Mouse (Mus musculus) liver, embryonic 14.5 days (tissue): ENCODE data around the gene Zfp39. TPM values are rescaled to one million over a fixed set of nuclear protein-coding genes. Genes with fewer than 3 reads are reported as not detected.

Source experiments
- ATAC-seq: fragments of 200-750 bp; cut with Nextera tagmentation; 2 replicates; pipeline ENCODE4 v1.8.0; 2017; ENCODE audit warnings: moderate number of reproducible peaks, mild to moderate bottlenecking, moderate library complexity; ENCODE audit not compliant: insufficient read depth
- DNase-seq, 3 experiments: peaks; one replicate each; pipeline ENCODE4 v3.0.0-alpha.2; 2012 to 2013; ENCODE audit warnings: low read depth in 3 of 3, low spot score in 3 of 3
- H3K27ac ChIP-seq: fragments of 300-500 bp; sonication (generic); 2 replicates; pipeline ENCODE4 v1.5.1; 2014; ENCODE audit warnings: moderate library complexity, mild to moderate bottlenecking, control low read depth, inconsistent platforms
- H3K27me3 ChIP-seq: fragments of 300-500 bp; sonication (generic); 2 replicates; pipeline ENCODE4 v1.6.1; 2014; ENCODE audit warnings: mild to moderate bottlenecking, low read length, moderate library complexity; ENCODE audit not compliant: control insufficient read depth, insufficient read depth
- H3K36me3 ChIP-seq: fragments of 300-500 bp; sonication (generic); replicated peaks from 2 replicates; pipeline ENCODE4 v1.6.1; 2014; ENCODE audit warnings: low read depth; ENCODE audit not compliant: control insufficient read depth, insufficient read depth
- H3K4me1 ChIP-seq, 2 experiments: fragments of 200-500 bp in 1 of 2; fragments of 300-500 bp in 1 of 2; sonication (generic) in 1 of 2; replicated peaks; 2 replicates each; pipeline ENCODE4 v1.6.1; 2012 to 2014; ENCODE audit warnings: antibody characterized with exemption in 1 of 2, inconsistent platforms in 1 of 2, low read length in 1 of 2; ENCODE audit not compliant: control insufficient read depth in 2 of 2, insufficient read depth in 2 of 2
- H3K4me2 ChIP-seq: fragments of 300-500 bp; sonication (generic); 2 replicates; pipeline ENCODE4 v1.6.1; 2014; ENCODE audit warnings: low read depth, mild to moderate bottlenecking, control low read depth, moderate library complexity
- H3K4me3 ChIP-seq, 2 experiments: fragments of 200-500 bp in 1 of 2; fragments of 300-500 bp in 1 of 2; sonication (generic) in 1 of 2; 2 replicates each; pipeline ENCODE4 v1.5.1; 2012 to 2014; ENCODE audit warnings: low read depth in 2 of 2, low read length in 2 of 2, mild to moderate bottlenecking in 2 of 2, control low read depth in 1 of 2, inconsistent platforms in 1 of 2, moderate library complexity in 1 of 2; ENCODE audit not compliant: insufficient read depth in 1 of 2
- H3K9ac ChIP-seq: fragments of 300-500 bp; sonication (generic); replicated peaks from 2 replicates; pipeline ENCODE4 v1.6.1; 2014; ENCODE audit warnings: mild to moderate bottlenecking, control low read depth, moderate library complexity
- H3K9me3 ChIP-seq: fragments of 300-500 bp; sonication (generic); 2 replicates; pipeline ENCODE4 v1.6.1; 2016; ENCODE audit warnings: low read length, mixed read lengths; ENCODE audit not compliant: control insufficient read depth
- CTCF ChIP-seq: IDR thresholded peaks from 2 replicates; pipeline ENCODE4 v1.5.1; 2016; ENCODE audit warnings: antibody characterized with exemption, low read depth, control low read depth
- EP300 ChIP-seq: IDR thresholded peaks from 2 replicates; pipeline ENCODE4 v1.6.1; 2016; ENCODE audit warnings: antibody characterized with exemption, low read depth
- WGBS: fragments of 180-500 bp; shearing (Covaris S2); extraction: QIAGEN DNeasy Blood & Tissue Kit; methylation state at CpG from one replicate; pipeline ENCODE4 v1.1.7; 2014; ENCODE audit not compliant: insufficient replicate concordance; 5-methylcytosine and 5-hydroxymethylcytosine counted together
- polyA plus RNA-seq, 2 experiments: library from polyadenylated mRNA; depleted of rRNA in 1 of 2; stranded (reverse) in 1 of 2; unstranded in 1 of 2; fragments of >200 nt; fragmentation: Nextera tagmentation in 1 of 2; extraction: Ambion mirVana in 1 of 2; gene quantifications; 2 replicates each; pipeline versions ENCODE4 v1.2.1 to v1.2.3; 2012 to 2014

The Zfp39 gene
- polyA plus RNA-seq, 2 experiments, result 4.6 to 5.2 TPM

DNA sequence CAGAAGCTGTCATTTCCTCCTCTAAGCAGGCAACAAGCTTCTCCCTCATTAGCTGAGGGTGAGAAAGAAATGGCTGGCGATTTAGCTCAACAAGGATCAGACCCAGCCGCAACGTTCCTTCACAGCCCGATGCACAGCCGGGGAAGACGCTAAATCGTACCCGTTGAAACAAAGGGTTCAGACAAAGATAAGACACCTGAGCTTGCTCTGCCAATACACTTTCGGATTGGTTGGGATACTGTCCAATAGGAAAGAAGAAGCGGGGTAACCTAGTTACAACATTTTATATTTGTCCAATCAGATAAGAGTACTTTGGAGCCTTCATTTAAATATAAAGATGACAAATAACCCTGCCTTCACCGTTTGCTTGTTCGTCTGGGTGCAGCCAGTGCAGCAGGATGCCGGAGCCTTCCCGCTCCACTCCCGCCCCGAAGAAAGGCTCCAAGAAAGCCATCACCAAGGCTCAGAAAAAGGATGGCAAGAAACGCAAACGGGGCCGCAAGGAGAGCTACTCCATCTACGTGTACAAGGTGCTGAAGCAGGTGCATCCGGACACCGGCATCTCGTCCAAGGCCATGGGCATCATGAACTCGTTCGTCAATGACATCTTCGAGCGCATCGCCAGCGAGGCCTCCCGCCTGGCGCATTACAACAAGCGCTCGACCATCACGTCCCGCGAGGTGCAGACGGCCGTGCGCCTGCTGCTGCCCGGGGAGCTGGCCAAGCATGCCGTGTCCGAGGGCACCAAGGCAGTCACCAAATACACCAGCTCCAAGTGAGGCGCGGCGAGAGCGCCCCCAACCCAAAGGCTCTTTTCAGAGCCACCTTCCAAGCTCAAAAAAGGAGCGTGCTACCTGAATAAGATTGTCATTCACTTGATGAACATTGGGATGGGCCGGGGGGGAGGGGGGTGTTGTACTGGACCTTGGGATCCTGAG, 44.8 kb upstream of the Zfp39 start, which contains the start of gene Hist3h2ba:
Gene Hist3h2ba (plus strand): TSS at position 379 of the 938 bp plus-strand sequence.
- peak; percentile 80 for ATAC-seq
- peaks cover 15 to 29% of the 10 kb centered on the region in 2 experiments for H3K4me1 ChIP-seq
- H3K36me3 ChIP-seq, result no peaks in the 10 kb centered on the region
- WGBS, result under 1% methylated on average over 48 of the region's 48 CpGs
- H3K9me3 ChIP-seq, result no peaks in the 10 kb centered on the region
- H3K27me3 ChIP-seq, result peaks cover 45% of the 10 kb centered on the region
- peak within 1 kb of the TSS; percentile 74 for H3K9ac ChIP-seq
- TF ChIP-seq CTCF (no peak), EP300 (no peak; the same call in 1 of the 2 replicates)
- peak within 1 kb of the TSS; percentile 76 for H3K4me2 ChIP-seq
- peak in 2 of 3 experiments; percentile 41 to 80 for DNase-seq
- H3K4me3 ChIP-seq, result peak within 1 kb of the TSS; percentile 57 to 70
- peak within 1 kb of the TSS; percentile 63 for H3K27ac ChIP-seq

DNA sequence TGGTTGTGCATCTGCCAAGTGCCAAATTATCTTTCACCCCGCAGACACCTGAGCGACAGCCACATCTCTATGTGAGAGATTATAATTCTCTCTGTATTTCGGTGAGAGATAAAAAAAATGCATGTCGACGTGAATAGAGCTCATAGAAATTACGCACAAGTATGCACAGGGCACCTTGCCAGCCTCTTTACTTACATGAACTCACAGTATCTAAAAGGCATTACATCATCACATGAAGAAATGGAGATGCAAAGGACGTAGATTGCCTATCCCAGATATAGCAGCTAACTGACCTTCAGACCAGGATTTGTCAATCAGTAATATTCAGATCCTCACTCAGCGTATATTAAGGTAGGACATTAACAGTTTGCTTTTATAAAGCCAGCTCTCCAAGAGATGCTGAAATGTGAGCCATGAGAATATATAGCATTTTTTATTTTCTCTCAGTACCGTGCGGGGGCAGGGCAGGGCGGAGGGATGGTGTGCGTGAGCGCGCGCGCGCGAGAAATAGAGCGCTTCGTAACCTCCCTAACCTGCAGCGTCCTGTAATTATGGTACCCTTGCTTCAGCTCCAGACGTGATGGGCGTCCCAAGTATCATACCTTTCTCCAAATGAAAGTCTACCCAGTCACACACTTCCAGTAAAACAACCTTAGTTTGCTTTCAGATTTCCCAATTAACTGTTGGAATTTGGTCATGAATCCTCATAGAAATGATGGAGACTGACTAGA, 43.9 kb upstream of the Zfp39 start:
- no peaks in the 10 kb centered on the region for H3K9me3 ChIP-seq
- no peaks in the 10 kb centered on the region for H3K36me3 ChIP-seq
- H3K27ac ChIP-seq, result peak overlapping the region; percentile 44
- peak overlapping the region; percentile 51 for H3K9ac ChIP-seq
- peaks cover 10 to 24% of the 10 kb centered on the region in 2 experiments for H3K4me1 ChIP-seq
- H3K4me3 ChIP-seq, result peak overlapping the region; percentile 57 to 70
- peak overlapping the region; percentile 76 for H3K4me2 ChIP-seq
- WGBS, result 16% methylated on average over 23 of the region's 23 CpGs
- TF ChIP-seq EP300 (no peak; the same call in 1 of the 2 replicates), CTCF (no peak)
- peaks cover 50% of the 10 kb centered on the region for H3K27me3 ChIP-seq
- DNase-seq (no peak), ATAC-seq (peak; percentile 55; the same call in 1 of the 2 replicates)

DNA sequence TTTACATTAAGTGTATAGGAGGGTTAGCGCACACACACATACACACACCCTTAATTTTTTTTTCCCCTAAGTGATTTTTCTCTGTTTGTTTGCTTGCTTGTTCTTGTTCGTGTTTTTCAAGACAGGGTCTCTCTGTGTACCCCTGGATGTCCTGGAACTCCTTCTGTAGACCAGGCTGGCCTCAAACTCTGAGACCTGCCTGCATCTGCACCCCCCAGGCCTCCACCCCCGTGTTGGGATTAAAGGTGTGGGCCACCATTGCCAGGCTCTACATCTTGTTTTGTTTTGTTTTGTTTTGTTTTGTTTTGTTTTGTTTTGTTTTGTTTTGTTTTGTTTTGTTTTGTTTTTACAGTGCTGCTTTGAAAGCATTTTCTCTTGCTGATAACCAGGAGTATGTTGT, 43.3 kb upstream of the Zfp39 start:
- 62% methylated on average over 3 of the region's 3 CpGs for WGBS
- ATAC-seq, result no peak
- Histone ChIP-seq H3K9ac (no peak overlapping the region), H3K27ac (no peak overlapping the region), H3K9me3 (no peaks in the 10 kb centered on the region), H3K4me2 (no peak overlapping the region), H3K4me1 (peaks cover 8 to 21% of the 10 kb centered on the region in 2 experiments), H3K27me3 (peaks cover 50% of the 10 kb centered on the region), H3K36me3 (no peaks in the 10 kb centered on the region), H3K4me3 (no peak overlapping the region)
- no peak for DNase-seq
- TF ChIP-seq CTCF, result no peak

DNA sequence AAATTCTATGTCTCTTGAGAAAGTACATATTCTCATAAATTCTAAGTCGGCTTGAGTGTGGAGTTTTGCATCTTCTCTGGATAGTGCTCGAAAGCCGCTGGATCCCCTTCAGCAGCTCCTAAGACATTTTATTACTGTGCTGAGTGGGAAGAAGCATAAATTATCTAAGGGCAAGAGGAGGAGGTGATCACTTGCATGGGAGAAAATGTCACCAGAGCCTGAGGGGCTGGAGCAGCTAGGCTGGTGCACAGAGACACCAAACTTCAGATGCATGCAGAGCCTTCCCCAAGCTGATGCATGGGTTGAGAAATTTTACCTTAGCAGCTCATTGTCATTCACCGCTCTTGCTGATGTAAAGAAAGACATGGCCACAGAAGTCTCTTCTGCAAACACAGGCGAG, 40.1 kb upstream of the Zfp39 start:
- TF ChIP-seq CTCF (no peak), EP300 (no peak)
- Histone ChIP-seq H3K9me3 (no peaks in the 10 kb centered on the region), H3K36me3 (no peaks in the 10 kb centered on the region), H3K27ac (no peak overlapping the region), H3K4me3 (no peak overlapping the region), H3K27me3 (peaks cover 32% of the 10 kb centered on the region), H3K4me2 (no peak overlapping the region), H3K9ac (no peak overlapping the region), H3K4me1 (peaks cover 11 to 22% of the 10 kb centered on the region in 2 experiments)
- 65% methylated on average over 5 of the region's 5 CpGs for WGBS
- DNase-seq (no peak), ATAC-seq (no peak)

DNA sequence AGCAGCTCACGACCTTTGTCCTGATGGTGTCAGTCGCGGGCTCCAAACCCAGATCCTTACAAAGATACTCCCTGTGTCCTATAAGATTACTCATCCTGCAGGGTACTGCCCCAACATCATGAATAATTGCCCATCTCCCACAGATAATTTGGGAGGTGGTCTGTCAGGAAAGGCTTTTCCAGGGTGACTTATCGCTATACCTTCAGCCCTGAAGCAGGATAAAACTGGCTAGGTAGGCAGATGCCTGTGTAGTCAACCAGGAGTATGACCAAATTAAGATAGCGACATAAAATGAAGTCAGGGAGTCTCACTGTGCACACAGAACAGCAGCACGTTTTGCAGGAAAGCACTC, 35.0 kb upstream of the Zfp39 start:
- ATAC-seq (no peak), DNase-seq (no peak)
- H3K4me3 ChIP-seq, result peak overlapping the region; percentile 74 to 84
- H3K9me3 ChIP-seq, result no peaks in the 10 kb centered on the region
- peaks cover 6% of the 10 kb centered on the region for H3K27me3 ChIP-seq
- peaks cover 12% of the 10 kb centered on the region for H3K36me3 ChIP-seq
- H3K9ac ChIP-seq, result peak overlapping the region; percentile 47
- no peak overlapping the region for H3K27ac ChIP-seq
- peak overlapping the region; percentile 93 for H3K4me2 ChIP-seq
- WGBS, result 19% methylated on average over 6 of the region's 6 CpGs
- TF ChIP-seq CTCF (0 out of 2 replicates have a peak, but pooled peaks have one; percentile 12), EP300 (no peak)
- peaks cover 9 to 14% of the 10 kb centered on the region in 2 experiments for H3K4me1 ChIP-seq
